Mouse (Mus musculus) embryonic facial prominence, embryonic 14.5 days (tissue): ENCODE data around the gene Man2a2. TPM values are rescaled to one million over a fixed set of nuclear protein-coding genes. Genes with fewer than 3 reads are reported as not detected.

Experiments
- ATAC-seq: fragments of 200-750 bp; cut with Nextera tagmentation; 2 replicates; pipeline ENCODE4 v1.8.0; 2017; ENCODE audit warnings: low read depth, moderate number of reproducible peaks, moderate TSS enrichment
- DNase-seq: peaks from one replicate; pipeline ENCODE4 v3.0.0-alpha.2; 2015; ENCODE audit warnings: low spot score
- H3K27ac ChIP-seq: fragments of 300-500 bp; sonication (generic); replicated peaks from 2 replicates; pipeline ENCODE4 v1.5.1; 2014; ENCODE audit warnings: low read depth, mild to moderate bottlenecking, low read length, moderate library complexity
- H3K27me3 ChIP-seq: fragments of 300-500 bp; sonication (generic); replicated peaks from 2 replicates; pipeline ENCODE4 v1.6.1; 2014; ENCODE audit warnings: low read length; ENCODE audit not compliant: control insufficient read depth, insufficient read depth
- H3K36me3 ChIP-seq: fragments of 300-500 bp; sonication (generic); 2 replicates; pipeline ENCODE4 v1.6.1; 2014; ENCODE audit warnings: low read length, mixed read lengths; ENCODE audit not compliant: control insufficient read depth, insufficient read depth
- H3K4me1 ChIP-seq: fragments of 300-500 bp; sonication (generic); 2 replicates; pipeline ENCODE4 v1.6.1; 2014; ENCODE audit warnings: antibody characterized with exemption, low read length; ENCODE audit not compliant: control insufficient read depth, insufficient read depth
- H3K4me2 ChIP-seq: fragments of 300-500 bp; sonication (generic); 2 replicates; pipeline ENCODE4 v1.6.1; 2014; ENCODE audit warnings: low read depth, mild to moderate bottlenecking, low read length, moderate library complexity, mixed read lengths
- H3K4me3 ChIP-seq: fragments of 300-500 bp; sonication (generic); 2 replicates; pipeline ENCODE4 v1.5.1; 2014; ENCODE audit warnings: low read depth, mild to moderate bottlenecking, low read length
- H3K9ac ChIP-seq: fragments of 300-500 bp; sonication (generic); 2 replicates; pipeline ENCODE4 v1.6.1; 2014; ENCODE audit warnings: low read depth, mild to moderate bottlenecking, low read length, moderate library complexity, mixed read lengths
- H3K9me3 ChIP-seq: fragments of 300-500 bp; sonication (generic); 2 replicates; pipeline ENCODE4 v1.6.1; 2016; ENCODE audit warnings: low read length; ENCODE audit not compliant: control insufficient read depth
- WGBS: fragments of 180-500 bp; shearing (Covaris S2); extraction: QIAGEN DNeasy Blood & Tissue Kit; methylation state at CpG from one replicate; pipeline ENCODE4 v1.1.7; 2014; 5-methylcytosine and 5-hydroxymethylcytosine counted together
- polyA plus RNA-seq: library from polyadenylated mRNA; unstranded; fragments of >200 nt; fragmentation: Nextera tagmentation; extraction: Ambion mirVana; gene quantifications from 2 replicates; pipeline ENCODE4 v1.2.1, GENCODE M21; 2014

The Man2a2 gene
- polyA plus RNA-seq, 1 experiment from 2014 or later, result 15.7 TPM

DNA sequence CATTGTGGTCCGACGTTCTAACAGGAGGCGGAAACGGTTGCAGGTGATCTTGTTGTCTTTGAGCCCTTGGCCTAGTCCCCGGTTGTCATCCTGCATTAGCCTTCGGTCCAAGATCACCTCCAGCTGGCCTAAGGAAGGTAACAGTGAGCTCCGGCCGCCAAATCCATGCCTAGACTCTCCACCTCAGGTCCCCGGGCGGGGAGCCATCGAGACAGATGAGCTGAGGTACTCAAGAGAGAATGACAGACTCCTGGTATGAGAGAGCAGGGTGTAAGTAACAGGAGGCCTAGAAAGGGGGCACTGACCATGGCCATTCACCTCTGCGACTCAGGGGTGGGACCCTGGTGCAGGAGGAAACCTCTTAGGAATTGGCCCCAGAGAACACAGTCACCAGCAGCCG lies 14.8 kb downstream of the Man2a2 start:
- H3K36me3 ChIP-seq, result peaks cover 82% of the 10 kb centered on the region
- peak overlapping the region; percentile 24; the same call in 1 of the 2 replicates for H3K27ac ChIP-seq

DNA sequence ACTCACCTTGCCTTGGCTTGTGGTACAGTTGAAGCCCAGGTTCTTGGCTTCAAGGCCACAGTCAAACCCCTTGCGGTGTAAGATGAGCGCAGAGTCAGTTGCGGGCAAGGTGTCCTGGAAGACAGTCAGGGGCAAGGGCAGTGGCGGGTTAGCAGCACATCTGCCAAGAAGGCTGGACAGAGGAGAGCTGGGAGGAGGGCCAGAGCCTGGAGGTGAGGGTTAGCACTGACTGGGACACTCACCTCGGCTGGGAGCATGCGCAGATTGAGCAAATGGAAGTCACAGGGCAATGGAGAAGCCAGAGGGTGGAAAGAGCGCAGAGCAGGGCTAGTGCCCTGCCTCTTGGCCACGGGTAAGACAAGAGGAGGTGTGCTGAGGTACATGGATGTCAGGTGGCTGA lies 18.3 kb downstream of the Man2a2 start:
- Histone ChIP-seq H3K9me3 (no peaks in the 10 kb centered on the region), H3K27me3 (no peaks in the 10 kb centered on the region), H3K36me3 (peaks cover 71% of the 10 kb centered on the region), H3K27ac (no peak overlapping the region), H3K9ac (no peak overlapping the region), H3K4me2 (no peak overlapping the region), H3K4me1 (no peaks in the 10 kb centered on the region), H3K4me3 (no peak overlapping the region)
- 95% methylated on average over 8 of the region's 8 CpGs for WGBS
- ATAC-seq (no peak), DNase-seq (no peak)

More for the DNA sequence above, 14.8 kb downstream of the Man2a2 start:
- DNase-seq (no peak), ATAC-seq (no peak)
- H3K9ac ChIP-seq, result no peak overlapping the region
- H3K4me2 ChIP-seq, result no peak overlapping the region
- H3K4me3 ChIP-seq, result no peak overlapping the region
- 78% methylated on average over 13 of the region's 13 CpGs for WGBS
- no peaks in the 10 kb centered on the region for H3K9me3 ChIP-seq
- no peaks in the 10 kb centered on the region for H3K27me3 ChIP-seq
- H3K4me1 ChIP-seq, result no peaks in the 10 kb centered on the region

DNA sequence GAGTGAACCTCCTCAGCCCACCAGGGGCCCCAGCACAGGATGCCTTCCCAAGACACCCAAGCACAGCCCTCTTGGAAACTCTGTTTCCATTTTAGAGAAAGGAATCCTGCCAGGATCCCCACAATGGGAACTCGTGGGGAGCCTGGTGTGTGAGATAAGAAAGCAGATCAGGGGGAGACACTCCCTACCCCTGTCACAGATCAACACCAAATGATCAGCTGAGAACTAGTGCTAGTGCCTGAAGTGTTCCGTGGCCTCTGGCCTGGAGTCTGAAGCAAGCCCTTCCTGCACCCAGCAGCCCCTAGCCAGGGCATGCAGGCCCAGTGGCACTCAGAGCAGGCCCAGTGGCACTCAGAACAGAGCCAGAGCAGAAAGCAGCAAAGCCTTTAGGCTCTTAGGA lies 20.4 kb downstream of the Man2a2 start:
- Histone ChIP-seq H3K4me1 (peaks cover 3% of the 10 kb centered on the region; the same call in 1 of the 2 replicates), H3K9ac (no peak overlapping the region), H3K27ac (no peak overlapping the region), H3K4me3 (no peak overlapping the region), H3K9me3 (no peaks in the 10 kb centered on the region), H3K4me2 (no peak overlapping the region), H3K36me3 (peaks cover 53% of the 10 kb centered on the region), H3K27me3 (no peaks in the 10 kb centered on the region)
- 74% methylated on average over 2 of the region's 2 CpGs for WGBS
- DNase-seq (no peak), ATAC-seq (no peak)

DNA sequence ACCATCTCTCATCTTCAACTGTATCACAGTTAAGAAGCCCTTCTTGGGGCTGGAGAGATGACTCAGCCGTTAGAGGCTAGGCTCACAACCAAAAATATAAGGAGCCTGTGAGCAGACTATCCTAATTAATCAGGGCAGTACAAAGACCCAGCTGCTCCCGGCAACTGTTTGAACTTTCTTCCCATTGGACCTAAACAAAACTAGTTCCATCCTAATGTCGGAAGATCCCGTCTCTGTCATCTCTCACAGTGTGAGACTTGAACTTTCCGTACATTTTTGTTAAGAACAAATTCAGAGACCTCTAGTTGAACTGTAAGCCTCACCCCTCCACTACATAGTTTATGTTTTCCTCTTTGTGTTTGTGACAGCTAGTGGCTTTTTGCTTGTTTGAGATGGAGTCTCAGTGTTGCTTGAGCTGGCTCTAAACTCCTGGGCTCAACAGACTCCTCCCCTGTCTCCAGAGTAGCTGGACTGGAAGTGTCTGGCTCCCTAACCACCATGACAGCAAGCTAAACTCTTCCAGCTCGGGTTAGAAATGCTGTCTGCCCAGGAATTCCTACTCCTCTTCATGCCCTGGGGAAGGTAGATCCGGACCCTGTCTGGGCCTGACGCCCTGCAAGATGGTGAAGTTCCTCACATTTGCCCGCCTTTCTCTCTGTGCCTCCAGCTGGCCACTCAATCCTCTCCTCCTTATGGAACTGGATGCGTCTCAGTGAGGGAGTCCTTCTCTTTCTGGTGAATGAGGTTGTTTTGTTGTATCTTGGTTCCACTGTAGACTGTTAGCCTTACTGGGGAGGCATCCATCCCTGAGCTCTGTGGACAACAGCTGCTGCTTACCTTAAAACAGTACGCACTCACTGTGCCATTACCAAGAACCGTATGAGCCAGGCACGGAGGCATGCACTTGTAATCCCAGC lies 23.2 kb downstream of the Man2a2 start:
- no peak overlapping the region for H3K4me2 ChIP-seq
- no peak overlapping the region for H3K9ac ChIP-seq
- no peak overlapping the region for H3K4me3 ChIP-seq
- peaks cover 9% of the 10 kb centered on the region; the same call in 1 of the 2 replicates for H3K4me1 ChIP-seq
- DNase-seq (peak; percentile 40), ATAC-seq (no peak)
- H3K9me3 ChIP-seq, result no peaks in the 10 kb centered on the region
- H3K27me3 ChIP-seq, result no peaks in the 10 kb centered on the region
- H3K27ac ChIP-seq, result peak overlapping the region; percentile 63
- peaks cover 31% of the 10 kb centered on the region for H3K36me3 ChIP-seq
- 56% methylated on average over 13 of the region's 13 CpGs for WGBS

DNA sequence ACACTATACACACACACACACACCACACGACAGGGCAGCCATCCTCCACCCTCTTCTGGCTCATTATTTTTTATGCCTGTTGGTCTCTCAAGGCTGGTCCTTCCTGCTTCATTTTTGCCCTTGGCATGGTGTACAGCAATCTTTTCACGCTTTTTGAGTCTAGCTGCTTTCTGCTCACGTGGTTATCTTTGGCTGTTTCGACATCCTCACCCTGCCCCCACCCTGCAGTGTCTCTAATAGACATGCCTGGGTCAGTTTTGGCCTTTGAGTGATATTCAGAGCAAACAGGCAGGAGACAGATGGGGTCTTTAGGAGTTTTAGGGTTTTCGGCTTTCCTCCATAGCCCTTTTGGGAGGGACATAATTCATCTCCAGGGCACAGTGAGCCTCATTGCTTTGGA lies 24.3 kb downstream of the Man2a2 start:
- H3K4me2 ChIP-seq, result no peak overlapping the region
- 87% methylated on average over 5 of the region's 5 CpGs for WGBS
- no peak overlapping the region for H3K9ac ChIP-seq
- ATAC-seq (no peak), DNase-seq (no peak)
- peaks cover 9% of the 10 kb centered on the region; the same call in 1 of the 2 replicates for H3K4me1 ChIP-seq
- no peak overlapping the region for H3K4me3 ChIP-seq
- H3K36me3 ChIP-seq, result peaks cover 21% of the 10 kb centered on the region
- H3K27ac ChIP-seq, result no peak overlapping the region
- no peaks in the 10 kb centered on the region for H3K9me3 ChIP-seq
- no peaks in the 10 kb centered on the region for H3K27me3 ChIP-seq

- ATAC-seq (no peak), DNase-seq (no peak)
- Histone ChIP-seq H3K4me3 (no peak overlapping the region), H3K9me3 (no peaks in the 10 kb centered on the region), H3K4me2 (no peak overlapping the region), H3K36me3 (peaks cover 15% of the 10 kb centered on the region), H3K9ac (no peak overlapping the region), H3K4me1 (peaks cover 11% of the 10 kb centered on the region; the same call in 1 of the 2 replicates), H3K27me3 (no peaks in the 10 kb centered on the region), H3K27ac (no peak overlapping the region)
- 92% methylated on average over 9 of the region's 9 CpGs for WGBS
Observed at GRCm38 (mm10) chr7:80346173-80346572, 25.0 kb downstream of the Man2a2 start.

DNA sequence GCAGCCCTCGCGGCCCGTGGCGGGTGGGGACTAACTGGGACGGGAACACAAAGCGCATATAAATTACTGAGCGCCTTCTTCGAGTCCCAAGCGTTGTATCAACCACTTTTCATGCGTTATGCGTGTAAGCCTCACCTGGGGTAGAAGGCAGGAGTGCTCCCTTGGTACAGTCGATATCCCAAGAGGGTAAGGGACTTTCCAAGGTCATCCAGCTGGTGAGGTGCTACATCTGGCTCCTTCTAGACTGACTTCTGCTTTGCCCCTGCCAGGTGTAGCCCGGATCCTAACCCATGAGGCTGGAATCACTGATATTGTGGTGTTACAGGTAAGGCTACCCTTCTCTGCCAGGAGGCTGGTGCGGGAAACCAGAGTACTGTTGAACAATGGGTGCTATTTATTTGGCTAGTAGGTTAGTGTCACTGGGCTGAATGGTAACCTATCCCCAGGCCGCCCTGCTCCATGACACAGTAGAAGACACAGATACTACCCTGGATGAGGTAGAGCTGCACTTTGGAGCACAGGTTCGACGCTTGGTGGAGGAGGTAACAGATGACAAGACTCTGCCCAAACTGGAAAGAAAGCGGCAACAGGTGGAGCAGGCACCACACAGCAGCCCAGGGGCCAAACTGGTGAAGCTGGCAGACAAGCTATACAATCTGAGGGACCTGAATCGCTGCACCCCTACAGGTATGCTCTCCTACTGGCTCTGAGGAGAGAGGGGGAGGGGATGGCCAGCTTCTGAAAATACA lies 27.7 kb downstream of the Man2a2 start:
- DNase-seq, result no peak
- H3K9ac ChIP-seq, result peak overlapping the region; percentile 83
- no peak for ATAC-seq
- no peaks in the 10 kb centered on the region; the same call in 1 of the 2 replicates for H3K36me3 ChIP-seq
- H3K27me3 ChIP-seq, result no peaks in the 10 kb centered on the region
- peak overlapping the region; percentile 81 for H3K4me2 ChIP-seq
- H3K4me3 ChIP-seq, result peak overlapping the region; percentile 53
- H3K9me3 ChIP-seq, result no peaks in the 10 kb centered on the region
- 25% methylated on average over 19 of the region's 19 CpGs for WGBS
- H3K4me1 ChIP-seq, result peaks cover 21% of the 10 kb centered on the region
- H3K27ac ChIP-seq, result peak overlapping the region; percentile 79

GRCm38 (mm10) chr7:80342858-80343257 lies 28.3 kb downstream of the Man2a2 start, which contains the start of gene Hddc3:
Gene Hddc3 (plus strand): TSS chr7:80343104.
- WGBS, result 1% methylated on average over 24 of the region's 25 CpGs
- DNase-seq (peak; percentile 97), ATAC-seq (peak; percentile 50)

More at GRCm38 (mm10) chr7:80342858-80343257, 28.3 kb downstream of the Man2a2 start, which contains the start of gene Hddc3:
- peaks cover 24% of the 10 kb centered on the region for H3K4me1 ChIP-seq
- peak within 1 kb of the TSS; percentile 81 for H3K4me2 ChIP-seq
- peak within 1 kb of the TSS; percentile 79 for H3K27ac ChIP-seq
- H3K9ac ChIP-seq, result peak within 1 kb of the TSS; percentile 83
- H3K9me3 ChIP-seq, result no peaks in the 10 kb centered on the region
- H3K27me3 ChIP-seq, result no peaks in the 10 kb centered on the region
- peak within 1 kb of the TSS; percentile 53 for H3K4me3 ChIP-seq
- no peaks in the 10 kb centered on the region; the same call in 1 of the 2 replicates for H3K36me3 ChIP-seq
